Mouse (Mus musculus): ENCODE results near the gene Ric8a. TPM values are rescaled to one million over a fixed set of nuclear protein-coding genes. Genes with fewer than 3 reads are reported as not detected.

The Ric8a gene
- total and polyA plus RNA-seq, 2 experiments from 2014 or later = 27.8 to 73.8 TPM

DNA sequence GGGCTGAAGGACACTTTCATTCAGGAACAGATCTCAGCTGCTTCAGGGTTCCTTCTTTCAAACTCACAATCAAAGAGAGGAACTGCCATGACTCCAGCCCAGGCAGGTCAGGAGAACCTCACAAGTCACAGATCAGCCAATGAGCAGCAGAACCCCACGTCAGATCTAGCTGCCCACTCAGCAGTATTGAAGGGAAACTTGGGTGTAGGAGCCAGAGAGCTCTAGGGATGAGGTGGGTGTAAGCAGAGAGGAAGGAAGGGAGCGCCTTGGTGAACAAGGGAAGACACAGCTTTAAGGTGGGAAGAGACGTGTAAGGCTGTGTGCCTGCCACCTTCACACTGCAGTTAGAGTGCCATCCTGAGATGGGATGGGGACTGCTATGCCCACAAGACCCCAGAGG, 55.5 kb downstream of the Ric8a start:
- Histone ChIP-seq H3K4me3 (ENCODE audit: low read depth, low read length) (no peak overlapping the region), H3K27me3 (ENCODE audit: control insufficient read depth, insufficient read depth, low read length) (no peaks in the 10 kb centered on the region), H3K27ac (ENCODE audit: low read depth) (no peak overlapping the region), H3K4me1 (ENCODE audit: control insufficient read depth, insufficient read depth) (no peaks in the 10 kb centered on the region), H3K36me3 (replicated peaks; ENCODE audit: control insufficient read depth, insufficient read depth, low read length) (no peaks in the 10 kb centered on the region), H3K9me3 (replicated peaks; ENCODE audit: control insufficient read depth, low read length) (no peaks in the 10 kb centered on the region), H3K4me2 (ENCODE audit: low read depth, low read length) (no peak overlapping the region), H3K9ac (replicated peaks; ENCODE audit: low read depth, low read length) (no peak overlapping the region)
- ATAC-seq (ENCODE audit: insufficient read depth, low read depth) = no peak
- 41% methylated on average over 3 of the region's 3 CpGs for WGBS
- no peak for DNase-seq (ENCODE audit: low spot score)
- TF ChIP-seq EP300 (IDR thresholded peaks at IDR 0.05; ENCODE audit: low read depth) (no peak), CTCF (IDR thresholded peaks at IDR 0.05; ENCODE audit: low read depth) (no peak)

DNA sequence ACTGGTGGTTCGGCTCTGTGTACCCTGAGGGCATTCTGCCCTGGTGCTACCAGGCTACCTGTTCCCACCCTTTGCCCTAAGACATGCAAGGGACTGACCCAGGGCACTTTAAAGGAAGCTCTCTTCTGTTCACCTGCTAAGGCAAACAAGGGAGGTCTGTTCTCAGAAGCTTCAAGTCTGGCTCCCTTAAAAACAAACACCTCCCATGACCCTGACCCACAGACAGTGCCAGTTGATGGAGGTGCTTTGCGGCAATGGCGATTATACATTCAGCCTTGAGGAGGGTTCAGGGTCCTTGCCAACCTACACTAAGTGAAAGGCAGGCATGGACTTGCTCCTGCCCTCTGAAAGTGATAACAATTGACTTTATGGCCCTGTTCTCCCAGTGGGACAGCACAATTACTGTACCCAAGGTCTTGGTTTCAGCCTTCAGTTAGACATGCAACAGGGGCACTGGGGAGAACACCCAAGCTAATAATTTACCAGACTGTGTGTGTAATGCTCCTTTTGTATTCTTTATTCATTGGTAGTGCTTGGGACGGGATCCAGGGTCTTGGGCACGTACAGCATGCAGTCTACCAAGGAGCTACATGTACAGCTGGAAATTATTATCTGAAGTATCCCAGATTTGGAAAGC, 56.2 kb downstream of the Ric8a start:
- no peaks in the 10 kb centered on the region for H3K36me3 ChIP-seq (replicated peaks; ENCODE audit: control insufficient read depth, insufficient read depth, low read length)
- WGBS = 80% methylated on average over 5 of the region's 5 CpGs
- no peak overlapping the region for H3K4me3 ChIP-seq (ENCODE audit: low read depth, low read length)
- no peak overlapping the region for H3K9ac ChIP-seq (replicated peaks; ENCODE audit: low read depth, low read length)
- H3K9me3 ChIP-seq (replicated peaks; ENCODE audit: control insufficient read depth, low read length) = no peaks in the 10 kb centered on the region
- H3K4me1 ChIP-seq (ENCODE audit: control insufficient read depth, insufficient read depth) = no peaks in the 10 kb centered on the region
- TF ChIP-seq CTCF (IDR thresholded peaks at IDR 0.05; ENCODE audit: low read depth) = no peak
- TF ChIP-seq EP300 (IDR thresholded peaks at IDR 0.05; ENCODE audit: low read depth) = no peak
- no peak overlapping the region for H3K4me2 ChIP-seq (ENCODE audit: low read depth, low read length)
- no peak for ATAC-seq (ENCODE audit: insufficient read depth, low read depth)
- 0 out of 2 replicates have a peak, but pooled peaks cover 6% of the 10 kb centered on the region for H3K27me3 ChIP-seq (ENCODE audit: control insufficient read depth, insufficient read depth, low read length)
- DNase-seq (ENCODE audit: low spot score) = no peak
- no peak overlapping the region for H3K27ac ChIP-seq (ENCODE audit: low read depth)

Other genes starting within 250 kb of the Ric8a start
- not detected in 2 replicates for gene Olfr61, start 228.0 kb upstream of the Ric8a start, total RNA-seq (2014; rRNA removed; ENCODE audit: low replicate concordance)
- not detected in 2 replicates for gene Olfr61, start 228.0 kb upstream of the Ric8a start, polyA plus RNA-seq (2015; fragmentation: Nextera tagmentation; extraction: Ambion mirVana)
- gene Olfr53, start 210.5 kb upstream of the Ric8a start, total RNA-seq (2014; rRNA removed; ENCODE audit: low replicate concordance) = not detected in 2 replicates
- not detected in 2 replicates for gene Olfr53, start 210.5 kb upstream of the Ric8a start, polyA plus RNA-seq (2015; fragmentation: Nextera tagmentation; extraction: Ambion mirVana)
- gene Olfr539, start 197.0 kb upstream of the Ric8a start, total RNA-seq (2014; rRNA removed; ENCODE audit: low replicate concordance) = not detected in 2 replicates
- gene Olfr539, start 197.0 kb upstream of the Ric8a start, polyA plus RNA-seq (2015; fragmentation: Nextera tagmentation; extraction: Ambion mirVana) = not detected in 2 replicates
- not detected in 2 replicates for gene Olfr45, start 175.0 kb upstream of the Ric8a start, total RNA-seq (2014; rRNA removed; ENCODE audit: low replicate concordance)
- not detected in 2 replicates for gene Olfr45, start 175.0 kb upstream of the Ric8a start, polyA plus RNA-seq (2015; fragmentation: Nextera tagmentation; extraction: Ambion mirVana)
- gene Olfr541, start 159.7 kb upstream of the Ric8a start, total RNA-seq (2014; rRNA removed; ENCODE audit: low replicate concordance) = not detected in 2 replicates
- gene Olfr541, start 159.7 kb upstream of the Ric8a start, polyA plus RNA-seq (2015; fragmentation: Nextera tagmentation; extraction: Ambion mirVana) = not detected in 2 replicates
- 0.11 TPM in 1 of 2 replicates, not detected in the other for gene Cyp2e1, start 93.2 kb upstream of the Ric8a start, total RNA-seq (2014; rRNA removed; ENCODE audit: low replicate concordance)
- gene Cyp2e1, start 93.2 kb upstream of the Ric8a start, polyA plus RNA-seq (2015; fragmentation: Nextera tagmentation; extraction: Ambion mirVana) = not detected in 2 replicates
- not detected in 2 replicates for gene Syce1, start 69.1 kb upstream of the Ric8a start, total RNA-seq (2014; rRNA removed; ENCODE audit: low replicate concordance)
- gene Syce1, start 69.1 kb upstream of the Ric8a start, polyA plus RNA-seq (2015; fragmentation: Nextera tagmentation; extraction: Ambion mirVana) = 0.10 and 0.18 TPM in 2 replicates
- 0.11 and 0.97 TPM in 2 replicates for gene Zfp941, start 34.8 kb upstream of the Ric8a start, total RNA-seq (2014; rRNA removed; ENCODE audit: low replicate concordance)
- gene Zfp941, start 34.8 kb upstream of the Ric8a start, polyA plus RNA-seq (2015; fragmentation: Nextera tagmentation; extraction: Ambion mirVana) = 0.29 and 0.45 TPM in 2 replicates
- gene Urah, start 21.9 kb upstream of the Ric8a start, total RNA-seq (2014; rRNA removed; ENCODE audit: low replicate concordance) = not detected in 2 replicates
- gene Urah, start 21.9 kb upstream of the Ric8a start, polyA plus RNA-seq (2015; fragmentation: Nextera tagmentation; extraction: Ambion mirVana) = 0.27 and 0.29 TPM in 2 replicates
- 0.80 TPM in 1 of 2 replicates, not detected in the other for gene Scgb1c1, start 11.4 kb upstream of the Ric8a start, total RNA-seq (2014; rRNA removed; ENCODE audit: low replicate concordance)
- gene Scgb1c1, start 11.4 kb upstream of the Ric8a start, polyA plus RNA-seq (2015; fragmentation: Nextera tagmentation; extraction: Ambion mirVana) = 8.7 and 11.0 TPM in 2 replicates
- not detected in 2 replicates for gene Odf3, start 9.2 kb upstream of the Ric8a start, total RNA-seq (2014; rRNA removed; ENCODE audit: low replicate concordance)
- gene Odf3, start 9.2 kb upstream of the Ric8a start, polyA plus RNA-seq (2015; fragmentation: Nextera tagmentation; extraction: Ambion mirVana) = not detected in 2 replicates
- not detected in 2 replicates for gene Gm45785, start 626 bp upstream of the Ric8a start, total RNA-seq (2014; rRNA removed; ENCODE audit: low replicate concordance)
- gene Gm45785, start 626 bp upstream of the Ric8a start, polyA plus RNA-seq (2015; fragmentation: Nextera tagmentation; extraction: Ambion mirVana) = not detected in 2 replicates
- 13.9 and 14.8 TPM in 2 replicates for gene Bet1l, start 620 bp downstream of the Ric8a start, total RNA-seq (2014; rRNA removed; ENCODE audit: low replicate concordance)
- gene Bet1l, start 620 bp downstream of the Ric8a start, polyA plus RNA-seq (2015; fragmentation: Nextera tagmentation; extraction: Ambion mirVana) = 29.6 and 32.0 TPM in 2 replicates
- gene Psmd13, start 25.0 kb downstream of the Ric8a start, total RNA-seq (2014; rRNA removed; ENCODE audit: low replicate concordance) = 72.6 and 84.3 TPM in 2 replicates
- 172 and 185 TPM in 2 replicates for gene Psmd13, start 25.0 kb downstream of the Ric8a start, polyA plus RNA-seq (2015; fragmentation: Nextera tagmentation; extraction: Ambion mirVana)
- gene Sirt3, start 25.4 kb downstream of the Ric8a start, total RNA-seq (2014; rRNA removed; ENCODE audit: low replicate concordance) = 89.4 and 105 TPM in 2 replicates
- 76.1 and 78.0 TPM in 2 replicates for gene Sirt3, start 25.4 kb downstream of the Ric8a start, polyA plus RNA-seq (2015; fragmentation: Nextera tagmentation; extraction: Ambion mirVana)
- gene Cox8b, start 43.5 kb downstream of the Ric8a start, total RNA-seq (2014; rRNA removed; ENCODE audit: low replicate concordance) = 425 and 483 TPM in 2 replicates
- gene Cox8b, start 43.5 kb downstream of the Ric8a start, polyA plus RNA-seq (2015; fragmentation: Nextera tagmentation; extraction: Ambion mirVana) = 1,841 and 1,871 TPM in 2 replicates
- not detected in 2 replicates for gene Nlrp6, start 63.9 kb downstream of the Ric8a start, total RNA-seq (2014; rRNA removed; ENCODE audit: low replicate concordance)
- gene Nlrp6, start 63.9 kb downstream of the Ric8a start, polyA plus RNA-seq (2015; fragmentation: Nextera tagmentation; extraction: Ambion mirVana) = 0.08 TPM in 1 of 2 replicates, not detected in the other
- gene Pgghg, start 84.4 kb downstream of the Ric8a start, total RNA-seq (2014; rRNA removed; ENCODE audit: low replicate concordance) = 13.8 and 16.3 TPM in 2 replicates
- 5.8 and 5.9 TPM in 2 replicates for gene Pgghg, start 84.4 kb downstream of the Ric8a start, polyA plus RNA-seq (2015; fragmentation: Nextera tagmentation; extraction: Ambion mirVana)
- 3.4 TPM in 1 of 2 replicates, not detected in the other for gene Ifitm5, start 93.3 kb downstream of the Ric8a start, total RNA-seq (2014; rRNA removed; ENCODE audit: low replicate concordance)
- 0.56 and 0.87 TPM in 2 replicates for gene Ifitm5, start 93.3 kb downstream of the Ric8a start, polyA plus RNA-seq (2015; fragmentation: Nextera tagmentation; extraction: Ambion mirVana)
- not detected in 2 replicates for gene Gm45717, start 99.0 kb downstream of the Ric8a start, total RNA-seq (2014; rRNA removed; ENCODE audit: low replicate concordance)
- gene Gm45717, start 99.0 kb downstream of the Ric8a start, polyA plus RNA-seq (2015; fragmentation: Nextera tagmentation; extraction: Ambion mirVana) = 0.36 TPM in 1 of 2 replicates, not detected in the other
- 172 and 232 TPM in 2 replicates for gene Ifitm2, start 99.0 kb downstream of the Ric8a start, total RNA-seq (2014; rRNA removed; ENCODE audit: low replicate concordance)
- gene Ifitm2, start 99.0 kb downstream of the Ric8a start, polyA plus RNA-seq (2015; fragmentation: Nextera tagmentation; extraction: Ambion mirVana) = 516 and 534 TPM in 2 replicates
- gene Ifitm1, start 110.3 kb downstream of the Ric8a start, total RNA-seq (2014; rRNA removed; ENCODE audit: low replicate concordance) = 1.4 and 23.1 TPM in 2 replicates
- 4.1 and 6.6 TPM in 2 replicates for gene Ifitm1, start 110.3 kb downstream of the Ric8a start, polyA plus RNA-seq (2015; fragmentation: Nextera tagmentation; extraction: Ambion mirVana)
- gene Ifitm3, start 153.8 kb downstream of the Ric8a start, total RNA-seq (2014; rRNA removed; ENCODE audit: low replicate concordance) = 148 and 324 TPM in 2 replicates
- gene Ifitm3, start 153.8 kb downstream of the Ric8a start, polyA plus RNA-seq (2015; fragmentation: Nextera tagmentation; extraction: Ambion mirVana) = 202 and 230 TPM in 2 replicates
- not detected in 2 replicates for gene Ifitm6, start 161.0 kb downstream of the Ric8a start, total RNA-seq (2014; rRNA removed; ENCODE audit: low replicate concordance)
- gene Ifitm6, start 161.0 kb downstream of the Ric8a start, polyA plus RNA-seq (2015; fragmentation: Nextera tagmentation; extraction: Ambion mirVana) = 0.30 and 0.74 TPM in 2 replicates
- not detected in 2 replicates for gene Gm17387, start 172.2 kb downstream of the Ric8a start, total RNA-seq (2014; rRNA removed; ENCODE audit: low replicate concordance)
- not detected in 2 replicates for gene Gm17387, start 172.2 kb downstream of the Ric8a start, polyA plus RNA-seq (2015; fragmentation: Nextera tagmentation; extraction: Ambion mirVana)
- 0.43 TPM in 1 of 2 replicates, not detected in the other for gene B4galnt4, start 204.1 kb downstream of the Ric8a start, total RNA-seq (2014; rRNA removed; ENCODE audit: low replicate concordance)
- gene B4galnt4, start 204.1 kb downstream of the Ric8a start, polyA plus RNA-seq (2015; fragmentation: Nextera tagmentation; extraction: Ambion mirVana) = 0.10 TPM in 1 of 2 replicates, not detected in the other
- 3.8 TPM in 1 of 2 replicates, not detected in the other for gene Pkp3, start 221.3 kb downstream of the Ric8a start, total RNA-seq (2014; rRNA removed; ENCODE audit: low replicate concordance)
- gene Pkp3, start 221.3 kb downstream of the Ric8a start, polyA plus RNA-seq (2015; fragmentation: Nextera tagmentation; extraction: Ambion mirVana) = 0.19 and 0.20 TPM in 2 replicates
- gene Sigirr, start 243.6 kb downstream of the Ric8a start, total RNA-seq (2014; rRNA removed; ENCODE audit: low replicate concordance) = 10.3 and 16.8 TPM in 2 replicates
- gene Sigirr, start 243.6 kb downstream of the Ric8a start, polyA plus RNA-seq (2015; fragmentation: Nextera tagmentation; extraction: Ambion mirVana) = 4.2 and 5.1 TPM in 2 replicates